Mouse (Mus musculus): Measurements from ENCODE around the gene Plekha4. TPM values are rescaled to one million over a fixed set of nuclear protein-coding genes. Genes with fewer than 3 reads are reported as not detected.
A peak's percentile ranks its signal among the peaks of the same experiment; 100 is the strongest.

The Plekha4 gene
- polyA plus RNA-seq, 1 experiment from 2014 or later = 0.66 TPM

GRCm38 (mm10) chr7:45540213-45540612 is 14.1 kb downstream of the Plekha4 start:
- Histone ChIP-seq H3K4me1 (replicated peaks) (0 out of 2 replicates have a peak, but pooled peaks cover 4% of the 10 kb centered on the region), H3K4me3 (replicated peaks) (no peak overlapping the region), H3K9ac (no peak overlapping the region), H3K9me3 (replicated peaks) (no peaks in the 10 kb centered on the region), H3K27ac (replicated peaks) (no peak overlapping the region), H3K36me3 (replicated peaks) (no peaks in the 10 kb centered on the region), H3K4me2 (no peak overlapping the region), H3K27me3 (peaks cover 24% of the 10 kb centered on the region)
- 53% methylated on average over 2 of the region's 2 CpGs for WGBS (ENCODE audit: insufficient replicate concordance)
- ATAC-seq (ENCODE audit: insufficient read depth) = no peak

- Histone ChIP-seq H3K4me1 (replicated peaks) (no peaks in the 10 kb centered on the region), H3K4me3 (replicated peaks) (no peak overlapping the region), H3K36me3 (replicated peaks) (no peaks in the 10 kb centered on the region), H3K9me3 (replicated peaks) (no peaks in the 10 kb centered on the region), H3K27me3 (peaks cover 3% of the 10 kb centered on the region; the same call in 1 of the 2 replicates), H3K4me2 (no peak overlapping the region), H3K27ac (replicated peaks) (no peak overlapping the region), H3K9ac (no peak overlapping the region)
- no peak for ATAC-seq (ENCODE audit: insufficient read depth)
- 60% methylated on average over 1 of the region's 1 CpGs for WGBS (ENCODE audit: insufficient replicate concordance)
These were observed 18.4 kb downstream of the Plekha4 start for GRCm38 (mm10) chr7:45544525-45544924.

- no peaks in the 10 kb centered on the region for H3K9me3 ChIP-seq (replicated peaks)
- no peak for ATAC-seq (ENCODE audit: insufficient read depth)
- no peaks in the 10 kb centered on the region; the same call in 1 of the 2 replicates for H3K27me3 ChIP-seq
- no peak overlapping the region for H3K4me2 ChIP-seq
- no peaks in the 10 kb centered on the region for H3K36me3 ChIP-seq (replicated peaks)
- no peak overlapping the region for H3K27ac ChIP-seq (replicated peaks)
- 0 out of 2 replicates have a peak, but pooled peaks cover 13% of the 10 kb centered on the region for H3K4me1 ChIP-seq (replicated peaks)
- no peak overlapping the region for H3K9ac ChIP-seq
- 78% methylated on average over 16 of the region's 16 CpGs for WGBS (ENCODE audit: insufficient replicate concordance)
- no peak overlapping the region for H3K4me3 ChIP-seq (replicated peaks)
These were observed 23.7 kb downstream of the Plekha4 start for GRCm38 (mm10) chr7:45549641-45550436.

- Histone ChIP-seq H3K4me1 (replicated peaks) (0 out of 2 replicates have a peak, but pooled peaks cover 13% of the 10 kb centered on the region), H3K36me3 (replicated peaks) (no peaks in the 10 kb centered on the region), H3K9me3 (replicated peaks) (no peaks in the 10 kb centered on the region), H3K27ac (replicated peaks) (no peak overlapping the region), H3K4me3 (replicated peaks) (no peak overlapping the region), H3K4me2 (no peak overlapping the region), H3K27me3 (no peaks in the 10 kb centered on the region; the same call in 1 of the 2 replicates), H3K9ac (no peak overlapping the region)
- WGBS (ENCODE audit: insufficient replicate concordance) = 75% methylated on average over 11 of the region's 11 CpGs
- ATAC-seq (ENCODE audit: insufficient read depth) = no peak
These were observed 24.8 kb downstream of the Plekha4 start for GRCm38 (mm10) chr7:45550821-45551511.

- no peak overlapping the region for H3K4me2 ChIP-seq
- no peaks in the 10 kb centered on the region for H3K36me3 ChIP-seq (replicated peaks)
- no peaks in the 10 kb centered on the region for H3K9me3 ChIP-seq (replicated peaks)
- no peak overlapping the region for H3K4me3 ChIP-seq (replicated peaks)
- 0 out of 2 replicates have a peak, but pooled peaks cover 13% of the 10 kb centered on the region for H3K4me1 ChIP-seq (replicated peaks)
- H3K27ac ChIP-seq (replicated peaks) = no peak overlapping the region
- no peak overlapping the region for H3K9ac ChIP-seq
- WGBS (ENCODE audit: insufficient replicate concordance) = 54% methylated on average over 8 of the region's 8 CpGs
- ATAC-seq (ENCODE audit: insufficient read depth) = no peak
- H3K27me3 ChIP-seq = no peaks in the 10 kb centered on the region
These were observed 25.4 kb downstream of the Plekha4 start for GRCm38 (mm10) chr7:45551512-45551883.

- Histone ChIP-seq H3K4me3 (replicated peaks) (no peak overlapping the region), H3K27ac (replicated peaks) (no peak overlapping the region)
These were observed 27.4 kb downstream of the Plekha4 start for GRCm38 (mm10) chr7:45553519-45553918.

GRCm38 (mm10) chr7:45553990-45554389 is 27.9 kb downstream of the Plekha4 start:
- H3K4me1 ChIP-seq (replicated peaks) = 0 out of 2 replicates have a peak, but pooled peaks cover 13% of the 10 kb centered on the region
- no peak for ATAC-seq (ENCODE audit: insufficient read depth)
- H3K9ac ChIP-seq = no peak overlapping the region
- no peak overlapping the region for H3K27ac ChIP-seq (replicated peaks)
- H3K36me3 ChIP-seq (replicated peaks) = no peaks in the 10 kb centered on the region
- no peaks in the 10 kb centered on the region for H3K27me3 ChIP-seq
- H3K4me3 ChIP-seq (replicated peaks) = no peak overlapping the region
- H3K9me3 ChIP-seq (replicated peaks) = no peaks in the 10 kb centered on the region
- WGBS (ENCODE audit: insufficient replicate concordance) = 62% methylated on average over 2 of the region's 2 CpGs
- no peak overlapping the region for H3K4me2 ChIP-seq

More at GRCm38 (mm10) chr7:45553519-45553918, 27.4 kb downstream of the Plekha4 start:
- Histone ChIP-seq H3K9me3 (replicated peaks) (no peaks in the 10 kb centered on the region), H3K4me1 (replicated peaks) (0 out of 2 replicates have a peak, but pooled peaks cover 13% of the 10 kb centered on the region), H3K36me3 (replicated peaks) (no peaks in the 10 kb centered on the region), H3K27me3 (no peaks in the 10 kb centered on the region), H3K4me2 (no peak overlapping the region), H3K9ac (no peak overlapping the region)
- WGBS (ENCODE audit: insufficient replicate concordance) = 57% methylated on average over 8 of the region's 8 CpGs
- ATAC-seq (ENCODE audit: insufficient read depth) = 0 out of 2 replicates have a peak, but pooled peaks have one; percentile 30

GRCm38 (mm10) chr7:45554744-45555143 is 28.6 kb downstream of the Plekha4 start, which contains the start of gene Hsd17b14:
TSS of gene Hsd17b14 (plus strand) at chr7:45554893.
- H3K4me2 ChIP-seq = no peak within 1 kb of the TSS
- ATAC-seq (ENCODE audit: insufficient read depth) = no peak
- H3K27ac ChIP-seq (replicated peaks) = no peak within 1 kb of the TSS
- H3K9ac ChIP-seq = no peak within 1 kb of the TSS
- H3K9me3 ChIP-seq (replicated peaks) = no peaks in the 10 kb centered on the region
- 0 out of 2 replicates have a peak, but pooled peaks cover 13% of the 10 kb centered on the region for H3K4me1 ChIP-seq (replicated peaks)
- H3K27me3 ChIP-seq = no peaks in the 10 kb centered on the region
- no peak within 1 kb of the TSS for H3K4me3 ChIP-seq (replicated peaks)
- WGBS (ENCODE audit: insufficient replicate concordance) = 47% methylated on average over 8 of the region's 8 CpGs
- no peaks in the 10 kb centered on the region for H3K36me3 ChIP-seq (replicated peaks)

GRCm38 (mm10) chr7:45555787-45556186 is 29.7 kb downstream of the Plekha4 start:
- no peak overlapping the region for H3K4me3 ChIP-seq (replicated peaks)
- no peak for ATAC-seq (ENCODE audit: insufficient read depth)
- peaks cover 15% of the 10 kb centered on the region for H3K4me1 ChIP-seq (replicated peaks)
- 17% methylated on average over 8 of the region's 8 CpGs for WGBS (ENCODE audit: insufficient replicate concordance)
- H3K27me3 ChIP-seq = no peaks in the 10 kb centered on the region
- no peak overlapping the region for H3K9ac ChIP-seq
- no peak overlapping the region for H3K27ac ChIP-seq (replicated peaks)
- H3K36me3 ChIP-seq (replicated peaks) = no peaks in the 10 kb centered on the region
- H3K4me2 ChIP-seq = no peak overlapping the region
- no peaks in the 10 kb centered on the region for H3K9me3 ChIP-seq (replicated peaks)

- H3K4me1 ChIP-seq (replicated peaks) = peaks cover 29% of the 10 kb centered on the region
- WGBS (ENCODE audit: insufficient replicate concordance) = 41% methylated on average over 6 of the region's 6 CpGs
- no peak overlapping the region for H3K4me3 ChIP-seq (replicated peaks)
- H3K4me2 ChIP-seq = no peak overlapping the region
- no peaks in the 10 kb centered on the region for H3K27me3 ChIP-seq
- ATAC-seq (ENCODE audit: insufficient read depth) = no peak
- H3K9ac ChIP-seq = no peak overlapping the region
- H3K36me3 ChIP-seq (replicated peaks) = no peaks in the 10 kb centered on the region
- no peaks in the 10 kb centered on the region for H3K9me3 ChIP-seq (replicated peaks)
- no peak overlapping the region for H3K27ac ChIP-seq (replicated peaks)
These were observed 32.8 kb downstream of the Plekha4 start for GRCm38 (mm10) chr7:45558907-45559306.

- Histone ChIP-seq H3K4me3 (replicated peaks) (no peak overlapping the region), H3K9me3 (replicated peaks) (no peaks in the 10 kb centered on the region), H3K4me2 (peak overlapping the region; percentile 2; the same call in 1 of the 2 replicates), H3K36me3 (replicated peaks) (no peaks in the 10 kb centered on the region), H3K9ac (no peak overlapping the region), H3K27me3 (no peaks in the 10 kb centered on the region), H3K4me1 (replicated peaks) (peaks cover 35% of the 10 kb centered on the region), H3K27ac (replicated peaks) (no peak overlapping the region)
- ATAC-seq (ENCODE audit: insufficient read depth) = no peak
- WGBS (ENCODE audit: insufficient replicate concordance) = 44% methylated on average over 7 of the region's 7 CpGs
These were observed 34.1 kb downstream of the Plekha4 start for GRCm38 (mm10) chr7:45560241-45560640.

Measured in liver, embryonic 15.5 days (tissue).